Mouse (Mus musculus): Measurements from ENCODE around the gene Ptpn5.

DNA sequence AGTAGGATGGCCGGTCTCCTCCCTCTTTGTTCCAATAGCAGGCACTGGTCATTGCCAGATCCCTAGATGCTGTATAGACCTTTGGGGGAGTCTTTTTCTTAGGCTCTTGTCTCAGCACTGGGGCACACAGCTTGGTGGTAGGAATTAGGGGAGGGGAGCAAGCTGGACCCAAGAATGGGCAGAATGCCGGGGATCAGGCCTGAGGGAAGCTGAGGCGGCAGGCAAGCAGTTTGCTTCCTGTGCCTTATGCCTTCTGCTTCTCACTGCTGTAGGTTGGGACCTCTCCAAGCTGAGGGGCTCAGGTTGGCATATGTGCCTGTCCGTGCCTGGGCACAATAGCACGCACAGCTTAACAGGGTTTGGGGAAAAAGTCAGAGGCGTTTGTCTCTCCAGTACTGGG is 57.3 kb downstream of the Ptpn5 start:
- no peak for TF ChIP-seq POLR2A (IDR thresholded peaks at IDR 0.05; ENCODE audit: control insufficient read depth, low read depth, low read length)
- TF ChIP-seq CTCF (IDR thresholded peaks at IDR 0.05; ENCODE audit: control insufficient read depth, insufficient read depth, insufficient replicate concordance, low read depth, low read length), result no peak

All from testis, adult 2 months (tissue).